Mouse (Mus musculus) adrenal gland, postnatal 0 days (tissue): Measurements from ENCODE around the gene Nnmt. TPM values are rescaled to one million over a fixed set of nuclear protein-coding genes. Genes with fewer than 3 reads are reported as not detected.

Source experiments
- polyA plus RNA-seq: library from polyadenylated mRNA; unstranded; fragments of >200 nt; fragmentation: Nextera tagmentation; extraction: Ambion mirVana; gene quantifications from 2 replicates; pipeline ENCODE4 v1.2.1, GENCODE M21; 2015

Gene Nnmt
- polyA plus RNA-seq: 7.8 and 8.7 TPM in 2 replicates

GRCm38 (mm10) chr9:48604939-48605598 is at the start of gene Nnmt:
Gene Nnmt, minus strand, starts transcription at chr9:48605153.

Other genes starting within 250 kb of the Nnmt start
- 107 and 108 TPM in 2 replicates for gene Rexo2, start 124.5 kb downstream of the Nnmt start, polyA plus RNA-seq
- 176 and 186 TPM in 2 replicates for gene Rbm7, start 109.9 kb downstream of the Nnmt start, polyA plus RNA-seq
- gene Gm5617, start 109.7 kb downstream of the Nnmt start, polyA plus RNA-seq: 83.2 and 110 TPM in 2 replicates
- gene Zbtb16, start 231.1 kb upstream of the Nnmt start, polyA plus RNA-seq: 2.4 and 6.3 TPM in 2 replicates